Mouse (Mus musculus) olfactory bulb, adult 2 months (tissue): Measurements from ENCODE around the gene Smad5. TPM values are rescaled to one million over a fixed set of nuclear protein-coding genes. Genes with fewer than 3 reads are reported as not detected.
A peak's percentile ranks its signal among the peaks of the same experiment; 100 is the strongest.

Source experiments
- H3K27ac ChIP-seq: fragments of 200-500 bp; 2 replicates; pipeline ENCODE4 v1.5.1; 2012; ENCODE audit warnings: low read depth, low read length; ENCODE audit not compliant: insufficient read depth
- H3K4me1 ChIP-seq: fragments of 200-500 bp; 2 replicates; pipeline ENCODE4 v1.6.1; 2012; ENCODE audit warnings: low read length; ENCODE audit not compliant: control insufficient read depth, insufficient read depth
- H3K4me3 ChIP-seq: fragments of 200-500 bp; 2 replicates; pipeline ENCODE4 v1.5.1; 2012; ENCODE audit warnings: mild to moderate bottlenecking, low read depth, low read length, moderate library complexity; ENCODE audit not compliant: insufficient read depth
- CTCF ChIP-seq: fragments of 200-500 bp; IDR thresholded peaks from 2 replicates; pipeline ENCODE4 v1.5.1; 2012; ENCODE audit warnings: low read depth, mild to moderate bottlenecking, low read length, moderate library complexity; ENCODE audit not compliant: insufficient read depth
- POLR2A ChIP-seq: fragments of 200-500 bp; IDR thresholded peaks from 2 replicates; pipeline ENCODE4 v1.6.1; 2012; ENCODE audit warnings: mild to moderate bottlenecking, low read depth, low read length, moderate library complexity; ENCODE audit not compliant: insufficient read depth
- WGBS: fragments of 180-500 bp; shearing (Covaris S2); methylation state at CpG from one replicate; pipeline ENCODE4 v1.1.7; 2018; 5-methylcytosine and 5-hydroxymethylcytosine counted together
- polyA plus RNA-seq: library from polyadenylated mRNA; stranded (reverse); fragments of >200 nt; gene quantifications from 2 replicates; pipeline ENCODE4 v1.2.4, GENCODE M21; 2012; ENCODE audit warnings: low replicate concordance; ENCODE audit not compliant: missing spikeins, insufficient read depth, insufficient read length

Gene Smad5
- not detected in 2 replicates for polyA plus RNA-seq

DNA sequence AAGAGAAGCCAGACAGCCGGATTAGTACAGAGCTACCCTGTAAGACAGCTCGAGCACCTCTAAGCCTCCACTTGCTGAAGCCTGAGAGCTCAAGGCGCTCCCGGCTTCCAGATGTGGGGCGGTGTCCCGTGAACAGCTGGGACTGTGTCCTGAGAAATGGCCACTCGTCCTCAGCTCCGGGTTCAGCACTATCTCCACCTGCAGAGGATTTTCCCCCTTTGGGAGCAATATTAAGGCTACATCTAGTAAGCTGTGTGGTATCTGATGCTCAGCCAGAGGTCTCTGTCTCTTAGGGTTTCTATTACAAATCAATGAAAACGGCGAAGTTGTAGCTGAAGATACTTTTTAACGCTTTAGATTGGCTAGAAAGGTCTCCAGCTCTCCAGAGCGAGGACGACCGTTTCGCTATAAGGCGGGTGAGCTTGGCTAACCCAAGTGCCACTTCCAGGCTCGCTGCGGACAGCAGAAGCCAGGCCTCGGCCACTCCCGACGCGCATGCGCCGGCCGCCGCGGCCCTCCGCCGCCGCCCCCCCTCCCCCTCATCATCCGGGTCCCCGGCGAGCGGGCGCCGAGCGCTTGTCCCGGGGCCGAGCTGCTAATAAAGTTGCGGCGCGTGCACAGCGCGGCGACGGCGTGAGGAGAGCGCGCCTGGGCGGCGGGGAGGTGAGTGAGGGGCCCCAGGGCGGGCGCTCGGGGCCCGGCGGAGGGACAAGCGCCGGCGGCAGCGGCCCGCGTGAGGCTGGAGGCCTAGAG lies at the start of gene Smad5:
Gene Smad5 (plus strand): TSS at position 542 of the 753 bp plus-strand sequence.
- WGBS: 4% methylated on average over 62 of the region's 62 CpGs
- peak within 1 kb of the TSS; percentile 99 for H3K4me3 ChIP-seq
- H3K4me1 ChIP-seq: peaks cover 21% of the 10 kb centered on the region
- TF ChIP-seq POLR2A (peak; percentile 77), CTCF (no peak)
- H3K27ac ChIP-seq: peak within 1 kb of the TSS; percentile 94

- peaks cover 5% of the 10 kb centered on the region; the same call in 1 of the 2 replicates for H3K4me1 ChIP-seq
- 96% methylated on average over 5 of the region's 5 CpGs for WGBS
- no peak overlapping the region for H3K4me3 ChIP-seq
- no peak overlapping the region for H3K27ac ChIP-seq
- no peak for TF ChIP-seq POLR2A
- no peak for TF ChIP-seq CTCF
Observed at GRCm38 (mm10) chr13:56654176-56654575, 48.6 kb upstream of the Smad5 start.

DNA sequence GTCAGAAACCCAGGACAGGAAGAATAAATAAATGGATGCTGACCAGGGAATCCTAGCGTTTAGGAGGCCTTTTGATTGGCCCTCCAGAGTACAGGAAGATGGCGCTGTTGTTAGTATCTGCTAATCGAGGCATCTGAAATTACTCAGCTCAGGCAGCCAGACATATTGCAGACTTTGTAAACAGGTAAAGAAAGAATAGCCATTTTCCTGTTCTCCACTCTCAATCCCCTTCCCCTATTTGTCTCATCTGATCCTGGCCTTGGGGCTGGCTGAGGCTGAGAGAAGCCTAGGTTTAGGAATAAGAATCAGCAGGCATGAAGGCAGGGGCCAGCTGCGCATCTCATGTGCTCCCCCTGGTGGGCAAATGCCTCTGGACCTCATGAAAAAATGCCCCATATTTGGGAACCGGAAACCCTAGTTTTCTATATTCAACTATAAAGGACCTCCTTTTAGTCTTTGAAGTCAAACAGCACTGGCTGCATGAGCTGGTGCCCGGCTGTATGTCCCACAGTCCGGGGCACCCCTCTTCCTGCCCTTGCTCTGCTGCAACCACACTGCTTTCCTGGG lies 44.8 kb upstream of the Smad5 start:
- TF ChIP-seq POLR2A (no peak), CTCF (peak; percentile 82)
- Histone ChIP-seq H3K4me1 (peaks cover 5% of the 10 kb centered on the region; the same call in 1 of the 2 replicates), H3K27ac (no peak overlapping the region), H3K4me3 (no peak overlapping the region)
- WGBS: 35% methylated on average over 7 of the region's 7 CpGs

GRCm38 (mm10) chr13:56658931-56659330 lies 43.9 kb upstream of the Smad5 start:
- 51% methylated on average over 6 of the region's 6 CpGs for WGBS
- Histone ChIP-seq H3K27ac (no peak overlapping the region), H3K4me1 (peaks cover 5% of the 10 kb centered on the region; the same call in 1 of the 2 replicates), H3K4me3 (no peak overlapping the region)
- no peak for TF ChIP-seq CTCF
- TF ChIP-seq POLR2A: no peak

DNA sequence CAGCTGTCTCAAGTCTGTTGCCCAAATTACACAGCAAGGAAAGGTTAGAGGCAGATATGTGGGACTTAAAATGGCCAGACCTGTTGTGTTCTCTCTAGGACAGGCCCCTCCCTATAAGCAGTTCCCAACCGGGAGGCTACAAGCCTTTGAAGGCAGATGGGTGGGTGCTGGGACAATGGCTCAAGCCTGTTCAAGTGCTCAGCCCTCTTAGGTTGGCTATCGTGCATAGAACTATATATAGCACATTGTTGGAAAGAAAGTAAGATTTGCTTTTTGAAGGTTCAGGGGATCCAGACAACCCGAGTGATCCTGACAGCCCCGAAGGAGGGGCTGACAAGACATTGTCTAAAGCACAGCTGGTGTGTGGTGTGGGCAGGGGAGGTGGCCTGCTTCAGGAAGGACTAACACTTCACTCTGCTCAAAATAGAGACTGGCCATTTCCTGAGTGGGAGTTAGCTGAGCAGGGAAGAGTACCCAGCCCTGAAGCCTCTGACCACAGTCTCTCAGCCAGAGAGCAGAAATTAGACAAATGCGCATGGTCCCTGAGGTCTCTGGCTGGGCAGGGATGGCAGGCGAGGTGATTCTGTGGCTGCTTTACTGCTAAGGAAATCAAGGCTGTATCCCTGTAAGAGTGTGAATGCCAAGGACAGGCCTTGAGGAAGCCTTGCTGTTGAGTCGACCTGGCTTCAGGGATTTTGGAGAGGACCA lies 40.7 kb upstream of the Smad5 start:
- TF ChIP-seq POLR2A: no peak
- no peak for TF ChIP-seq CTCF
- WGBS: 77% methylated on average over 7 of the region's 7 CpGs
- Histone ChIP-seq H3K4me1 (peaks cover 5% of the 10 kb centered on the region; the same call in 1 of the 2 replicates), H3K4me3 (no peak overlapping the region), H3K27ac (no peak overlapping the region)

DNA sequence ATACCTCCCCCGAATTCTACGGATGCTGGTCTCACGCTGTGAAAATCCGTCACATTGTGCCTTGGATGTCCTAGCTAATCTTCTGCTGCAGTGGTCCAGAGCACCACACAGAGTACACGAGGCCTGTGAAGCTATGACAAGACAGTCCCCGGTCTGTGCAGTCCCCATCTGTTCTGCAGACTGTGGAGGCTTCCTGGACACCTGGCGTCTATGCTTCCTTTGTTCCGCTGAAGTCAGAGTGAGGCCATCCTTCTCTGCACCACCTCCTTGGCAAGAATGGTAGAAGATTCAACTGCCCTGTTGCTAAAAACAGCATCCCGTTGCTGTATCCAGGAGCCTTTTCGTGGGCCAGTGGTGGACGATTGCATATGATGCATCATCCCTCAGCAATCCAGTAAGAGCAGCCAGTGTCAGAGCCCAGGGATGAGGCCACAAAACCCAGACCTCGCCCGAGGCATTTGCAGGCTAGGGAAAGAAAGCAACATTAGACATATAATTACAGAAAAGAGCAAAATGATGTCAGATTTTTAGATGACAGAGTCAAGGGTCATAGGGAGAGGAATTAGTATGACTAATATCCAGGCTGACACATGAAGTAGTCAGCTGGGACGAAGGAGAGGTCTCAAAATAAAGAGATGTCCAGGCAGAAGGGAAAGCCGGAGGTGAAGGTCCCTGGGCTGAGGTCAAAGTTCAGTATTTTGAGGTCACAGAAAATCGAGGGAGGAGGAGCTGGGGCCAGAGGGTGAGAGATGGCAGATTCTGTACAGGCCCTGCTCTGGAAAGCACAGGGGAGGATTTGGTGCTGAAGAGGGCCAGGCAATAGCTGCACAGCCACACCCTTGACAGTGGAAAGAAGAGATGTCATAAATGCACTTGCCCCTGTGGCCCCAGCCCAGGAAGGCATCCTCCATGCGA lies 38.3 kb upstream of the Smad5 start:
- TF ChIP-seq POLR2A: no peak
- no peak for TF ChIP-seq CTCF
- Histone ChIP-seq H3K4me3 (no peak overlapping the region), H3K27ac (no peak overlapping the region), H3K4me1 (no peaks in the 10 kb centered on the region)
- WGBS: 80% methylated on average over 17 of the region's 17 CpGs

DNA sequence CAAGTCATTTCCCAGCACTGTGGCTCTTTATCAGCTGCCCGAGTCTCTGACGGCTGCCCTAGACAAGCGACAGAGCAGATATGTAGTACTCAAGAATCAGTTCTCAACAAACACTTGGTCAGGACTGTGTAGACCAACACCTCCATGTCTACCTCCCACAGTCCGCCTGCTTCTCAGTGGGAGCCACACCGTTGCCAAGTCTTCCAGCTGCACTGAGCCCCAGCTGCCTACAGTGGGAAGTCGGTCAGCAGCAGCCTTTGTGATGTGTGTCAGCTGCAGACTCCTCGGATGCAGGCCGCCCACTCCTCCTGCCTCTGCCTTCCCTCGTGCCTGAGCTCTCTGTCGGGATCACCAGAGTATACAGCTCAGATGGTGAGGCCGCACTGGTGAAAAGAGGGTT lies 31.6 kb upstream of the Smad5 start:
- 43% methylated on average over 11 of the region's 11 CpGs for WGBS
- H3K4me1 ChIP-seq: peaks cover 11% of the 10 kb centered on the region
- TF ChIP-seq POLR2A (no peak), CTCF (no peak)
- H3K27ac ChIP-seq: no peak overlapping the region
- H3K4me3 ChIP-seq: no peak overlapping the region

GRCm38 (mm10) chr13:56677731-56678130 lies 25.1 kb upstream of the Smad5 start:
- WGBS: 77% methylated on average over 4 of the region's 4 CpGs
- no peak for TF ChIP-seq CTCF
- TF ChIP-seq POLR2A: no peak
- peaks cover 22% of the 10 kb centered on the region; the same call in 1 of the 2 replicates for H3K4me1 ChIP-seq
- no peak overlapping the region for H3K4me3 ChIP-seq
- no peak overlapping the region for H3K27ac ChIP-seq
